Mouse (Mus musculus): Measurements from ENCODE around the gene C1qtnf7.

DNA sequence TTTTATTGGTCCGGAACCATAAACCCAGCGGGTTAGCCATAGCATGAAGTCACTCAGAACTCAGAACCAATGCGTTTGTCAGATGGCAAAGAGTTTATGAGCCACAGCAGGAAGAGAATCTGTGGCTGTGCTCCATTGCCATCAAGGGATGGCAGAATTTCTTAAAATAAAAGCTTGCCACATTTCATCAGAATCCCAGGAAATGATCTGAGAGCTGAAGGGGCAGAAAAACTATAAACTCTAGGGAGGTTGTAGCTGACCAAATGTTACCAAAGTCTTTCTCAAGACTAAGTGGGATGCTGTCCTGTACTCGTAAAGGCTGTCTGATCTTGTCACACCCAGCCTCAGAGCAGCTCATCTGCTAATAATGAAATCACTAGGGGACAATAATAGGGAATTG, 110.1 kb downstream of the C1qtnf7 start:
- TF ChIP-seq CTCF (IDR thresholded peaks at IDR 0.05; ENCODE audit: low read depth, low read length) (no peak), EP300 (IDR thresholded peaks at IDR 0.05; ENCODE audit: insufficient read depth, low read depth, low read length) (no peak)
